Mouse (Mus musculus) erythroblast, embryonic 14.5 days (primary cell): ENCODE data around the gene Actr3b.

Source experiments
- GATA1 ChIP-seq: IDR thresholded peaks from 2 replicates; pipeline ENCODE4 v1.6.1; 2012; ENCODE audit warnings: low read length, inconsistent platforms, mixed read lengths
- TAL1 ChIP-seq: IDR thresholded peaks from 3 replicates; pipeline ENCODE4 v1.6.1; 2012; ENCODE audit warnings: low read length, inconsistent platforms, mixed read lengths

GRCm38 (mm10) chr5:25723016-25723415 is 36.8 kb upstream of the Actr3b start:
- no peak for TF ChIP-seq GATA1
- TF ChIP-seq TAL1: no peak
